Mouse (Mus musculus): ENCODE results near the gene Unc79. TPM values are rescaled to one million over a fixed set of nuclear protein-coding genes. Genes with fewer than 3 reads are reported as not detected.

The Unc79 gene
- total and polyA plus RNA-seq, 3 experiments = 0.04 to 0.86 (median 0.05) TPM

GRCm38 (mm10) chr12:103223671-103224070 lies 275.0 kb downstream of the Unc79 start:
- no peak overlapping the region for H3K4me3 ChIP-seq (replicated peaks in 1 of 3; ENCODE audit: low read depth in 2 of 3, low read length in 2 of 3, poor library complexity in 1 of 3)
- peaks cover 0 to 6% of the 10 kb centered on the region in 2 experiments; a peak in 1 of 4 replicates for H3K4me1 ChIP-seq (ENCODE audit: control insufficient read depth in 1 of 2, insufficient read depth in 2 of 2)
- in situ Hi-C loops (cut with MboI; ENCODE audit: low pct_ligation_motif_present, low pct_unique_long_range_greater_than_20kb, low sequenced_read_pairs) (no loop called here), dilution Hi-C loops (cut with MboI; ENCODE audit: extremely low pct_ligation_motif_present, extremely low pct_unique_long_range_greater_than_20kb, low sequenced_read_pairs) (no loop called here)
- DNase-seq (ENCODE audit: extremely low read depth) = no peak
- no peak for TF ChIP-seq ZNF384 (IDR thresholded peaks at IDR 0.05; ENCODE audit: low read depth, low read length)
- TF ChIP-seq TCF12 (IDR thresholded peaks at IDR 0.05; ENCODE audit: low read depth, low read length) = no peak
- no peak for TF ChIP-seq ZMIZ1 (IDR thresholded peaks at IDR 0.05; ENCODE audit: low read depth, low read length)
- no peak overlapping the region for H3K9ac ChIP-seq (ENCODE audit: insufficient read depth, low read depth)
- no peaks in the 10 kb centered on the region for H3K79me2 ChIP-seq (replicated peaks; ENCODE audit: control insufficient read depth, extremely low read depth, insufficient read depth, poor library complexity, severe bottlenecking)
- H3K9me3 ChIP-seq (replicated peaks; ENCODE audit: low read length) = no peaks in the 10 kb centered on the region
- H3K36me3 ChIP-seq (replicated peaks in 1 of 2; ENCODE audit: control insufficient read depth in 1 of 2, insufficient read depth in 1 of 2, low read length in 1 of 2) = no peaks in the 10 kb centered on the region
- no peak overlapping the region for H3K27ac ChIP-seq (ENCODE audit: insufficient read depth, low read depth)
- no peak overlapping the region for H3K4me2 ChIP-seq (ENCODE audit: insufficient read depth, low read depth, poor library complexity, severe bottlenecking)
- peaks cover 39% of the 10 kb centered on the region for H3K27me3 ChIP-seq (replicated peaks)

- Histone ChIP-seq H3K4me2 (ENCODE audit: insufficient read depth, low read depth, poor library complexity, severe bottlenecking) (no peak overlapping the region), H3K79me2 (replicated peaks; ENCODE audit: control insufficient read depth, extremely low read depth, insufficient read depth, poor library complexity, severe bottlenecking) (no peaks in the 10 kb centered on the region), H3K9me3 (replicated peaks; ENCODE audit: low read length) (no peaks in the 10 kb centered on the region), H3K4me3 (replicated peaks in 1 of 3; ENCODE audit: low read depth in 2 of 3, low read length in 2 of 3, poor library complexity in 1 of 3) (no peak overlapping the region), H3K36me3 (replicated peaks in 1 of 2; ENCODE audit: control insufficient read depth in 1 of 2, insufficient read depth in 1 of 2, low read length in 1 of 2) (no peaks in the 10 kb centered on the region), H3K27me3 (replicated peaks) (peaks cover 28% of the 10 kb centered on the region), H3K4me1 (ENCODE audit: control insufficient read depth in 1 of 2, insufficient read depth in 2 of 2) (peaks cover 0 to 6% of the 10 kb centered on the region in 2 experiments; a peak in 1 of 4 replicates), H3K9ac (ENCODE audit: insufficient read depth, low read depth) (no peak overlapping the region), H3K27ac (ENCODE audit: insufficient read depth, low read depth) (no peak overlapping the region)
- in situ Hi-C loops (cut with MboI; ENCODE audit: low pct_ligation_motif_present, low pct_unique_long_range_greater_than_20kb, low sequenced_read_pairs) = no loop called here
- no peak for TF ChIP-seq ZMIZ1 (IDR thresholded peaks at IDR 0.05; ENCODE audit: low read depth, low read length)
- no peak for TF ChIP-seq NRF1 (IDR thresholded peaks at IDR 0.05; ENCODE audit: low read depth, low read length)
- no peak for TF ChIP-seq EP300 (IDR thresholded peaks at IDR 0.05; ENCODE audit: low read length)
- TF ChIP-seq POLR2AphosphoS2 (IDR thresholded peaks at IDR 0.05; ENCODE audit: low read depth, low read length) = no peak
- TF ChIP-seq TBP (conservative IDR thresholded peaks at IDR 0.05; ENCODE audit: low read depth, low read length) = no peak
- TF ChIP-seq IRF4 (IDR thresholded peaks at IDR 0.05; ENCODE audit: low read depth, low read length) = no peak
- TF ChIP-seq CHD2 (IDR thresholded peaks at IDR 0.05; ENCODE audit: low read length) = no peak
- TF ChIP-seq ZNF384 (IDR thresholded peaks at IDR 0.05; ENCODE audit: low read depth, low read length) = no peak
- dilution Hi-C loops (cut with MboI; ENCODE audit: extremely low pct_ligation_motif_present, extremely low pct_unique_long_range_greater_than_20kb, low sequenced_read_pairs) = no loop called here
- DNase-seq (ENCODE audit: extremely low read depth) = no peak
Measured at GRCm38 (mm10) chr12:103226121-103226520, 277.5 kb downstream of the Unc79 start.

- H3K4me1 ChIP-seq (ENCODE audit: control insufficient read depth in 1 of 2, insufficient read depth in 2 of 2) = peaks cover 0 to 6% of the 10 kb centered on the region in 2 experiments; a peak in 1 of 4 replicates
- H3K27me3 ChIP-seq (replicated peaks) = peaks cover 11% of the 10 kb centered on the region
- DNase-seq (ENCODE audit: extremely low read depth) = no peak
- H3K4me2 ChIP-seq (ENCODE audit: insufficient read depth, low read depth, poor library complexity, severe bottlenecking) = no peak overlapping the region
- in situ Hi-C loops (cut with MboI; ENCODE audit: low pct_ligation_motif_present, low pct_unique_long_range_greater_than_20kb, low sequenced_read_pairs) (no loop called here), dilution Hi-C loops (cut with MboI; ENCODE audit: extremely low pct_ligation_motif_present, extremely low pct_unique_long_range_greater_than_20kb, low sequenced_read_pairs) (no loop called here)
- TF ChIP-seq RAD21 (IDR thresholded peaks at IDR 0.05; ENCODE audit: low read depth, low read length) (no peak), JUND (conservative IDR thresholded peaks at IDR 0.05; ENCODE audit: low read depth, low read length) (no peak), ETS1 (conservative IDR thresholded peaks at IDR 0.05; ENCODE audit: low read depth, low read length) (no peak), USF2 (conservative IDR thresholded peaks at IDR 0.05; ENCODE audit: low read depth, low read length) (no peak), POLR2A (IDR thresholded peaks at IDR 0.05; ENCODE audit: low read depth, low read length) (no peak), ZKSCAN1 (IDR thresholded peaks at IDR 0.05; ENCODE audit: borderline replicate concordance, low read depth, low read length) (no peak), USF1 (IDR thresholded peaks at IDR 0.05; ENCODE audit: low read depth, low read length) (no peak), NRF1 (IDR thresholded peaks at IDR 0.05; ENCODE audit: low read depth, low read length) (no peak), CHD2 (IDR thresholded peaks at IDR 0.05; ENCODE audit: low read length) (no peak), SIN3A (IDR thresholded peaks at IDR 0.05; ENCODE audit: low read length) (no peak), ZNF384 (IDR thresholded peaks at IDR 0.05; ENCODE audit: low read depth, low read length) (no peak), UBTF (IDR thresholded peaks at IDR 0.05; ENCODE audit: low read depth, low read length) (no peak), KAT2A (IDR thresholded peaks at IDR 0.05; ENCODE audit: insufficient replicate concordance, low read length) (no peak), NELFE (IDR thresholded peaks at IDR 0.05; ENCODE audit: low read depth, low read length) (no peak), IRF4 (IDR thresholded peaks at IDR 0.05; ENCODE audit: low read depth, low read length) (no peak), MAZ (IDR thresholded peaks at IDR 0.05; ENCODE audit: low read depth, low read length) (no peak), HCFC1 (IDR thresholded peaks at IDR 0.05; ENCODE audit: low read depth, low read length) (no peak), MYC (IDR thresholded peaks at IDR 0.05; ENCODE audit: low read depth, low read length) (no peak), GABPA (IDR thresholded peaks at IDR 0.05; ENCODE audit: insufficient replicate concordance, low read depth, low read length) (no peak)
- H3K36me3 ChIP-seq (replicated peaks in 1 of 2; ENCODE audit: control insufficient read depth in 1 of 2, insufficient read depth in 1 of 2, low read length in 1 of 2) = no peaks in the 10 kb centered on the region
- no peak overlapping the region for H3K9ac ChIP-seq (ENCODE audit: insufficient read depth, low read depth)
- no peak overlapping the region for H3K27ac ChIP-seq (ENCODE audit: insufficient read depth, low read depth)
- H3K4me3 ChIP-seq (replicated peaks in 1 of 3; ENCODE audit: low read depth in 2 of 3, low read length in 2 of 3, poor library complexity in 1 of 3) = no peak overlapping the region
- H3K79me2 ChIP-seq (replicated peaks; ENCODE audit: control insufficient read depth, extremely low read depth, insufficient read depth, poor library complexity, severe bottlenecking) = no peaks in the 10 kb centered on the region
- H3K9me3 ChIP-seq (replicated peaks; ENCODE audit: low read length) = no peaks in the 10 kb centered on the region
Measured at GRCm38 (mm10) chr12:103229058-103229457, 280.4 kb downstream of the Unc79 start.
